Mouse (Mus musculus): ENCODE measurements around the gene Cacng2. TPM values are rescaled to one million over a fixed set of nuclear protein-coding genes. Genes with fewer than 3 reads are reported as not detected.

The Cacng2 gene
- total RNA-seq, 4 experiments from 2014 or later: 45.3 to 47.1 (median 46.5) TPM

- no peak for DNase-seq (ENCODE audit: low spot score in 2 of 2)
Observed at GRCm38 (mm10) chr15:77955440-77956403, 164.1 kb downstream of the Cacng2 start.

DNA sequence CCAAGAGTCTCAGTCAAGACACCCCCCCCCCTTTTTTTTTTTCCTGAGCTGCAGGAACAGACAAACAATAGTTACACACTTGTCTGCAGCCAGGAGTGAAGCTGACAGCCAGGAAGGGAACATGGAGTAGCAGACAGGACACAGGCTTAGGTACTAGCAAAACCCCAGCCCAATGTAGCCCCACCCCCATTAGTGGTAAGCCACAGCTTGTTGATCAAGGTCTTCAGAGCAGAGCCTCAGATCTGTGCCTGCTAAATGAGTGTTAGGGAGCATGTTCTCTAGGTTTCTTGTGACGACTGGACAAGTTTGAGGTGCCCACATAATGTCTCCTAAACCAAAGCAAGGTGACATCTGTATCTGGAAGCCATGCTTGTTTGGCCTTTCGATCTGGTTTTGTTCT lies 165.5 kb downstream of the Cacng2 start:
- DNase-seq (ENCODE audit: low spot score in 2 of 2): no peak

GRCm38 (mm10) chr15:77952921-77953320 lies 166.9 kb downstream of the Cacng2 start:
- DNase-seq (ENCODE audit: low spot score in 2 of 2): no peak

- DNase-seq (ENCODE audit: low spot score in 2 of 2): no peak
Observed at GRCm38 (mm10) chr15:77949061-77949460, 170.8 kb downstream of the Cacng2 start.

- DNase-seq (ENCODE audit: low spot score in 2 of 2): no peak
Observed at GRCm38 (mm10) chr15:77945711-77946110, 174.1 kb downstream of the Cacng2 start.

Other genes starting within 250 kb of the Cacng2 start
- gene Txn2, start 191.0 kb downstream of the Cacng2 start, total RNA-seq (2022): 100 to 1,000 TPM; 126 to 139 (median 131) TPM
- 10 to 100 TPM; 12.1 to 15.8 (median 14.5) TPM for gene Foxred2, start 163.3 kb downstream of the Cacng2 start, total RNA-seq (2022)
- 100 to 1,000 TPM in 2 of 4 experiments, 10 to 100 TPM in 2; 87.5 to 106 (median 98.6) TPM for gene Eif3d, start 149.2 kb downstream of the Cacng2 start, total RNA-seq (2022)
- gene Ift27, start 54.1 kb upstream of the Cacng2 start, total RNA-seq (2022): 10 to 100 TPM; 30.6 to 34.2 (median 31.9) TPM
- 100 to 1,000 TPM; 101 to 113 (median 102) TPM for gene Pvalb, start 86.4 kb upstream of the Cacng2 start, total RNA-seq (2022)
- gene Ncf4, start 124.8 kb upstream of the Cacng2 start, total RNA-seq (2022): 1 to 10 TPM; 1.1 to 3.3 (median 1.5) TPM
- 1 to 10 TPM in 2 of 4 experiments, under 1 TPM in 2; 0.27 to 3.0 (median 1.2) TPM for gene Csf2rb2, start 185.7 kb upstream of the Cacng2 start, total RNA-seq (2022)
- gene Csf2rb, start 205.7 kb upstream of the Cacng2 start, total RNA-seq (2022): 1 to 10 TPM in 3 of 4 experiments, under 1 TPM in 1; 0.83 to 5.7 (median 2.2) TPM